Mouse (Mus musculus) intestine, embryonic 15.5 days (tissue): ENCODE data around the gene Nup35. TPM values are rescaled to one million over a fixed set of nuclear protein-coding genes. Genes with fewer than 3 reads are reported as not detected.

Source experiments
- ATAC-seq: fragments of 200-750 bp; cut with Nextera tagmentation; 2 replicates; pipeline ENCODE4 v1.8.0; 2017; ENCODE audit warnings: moderate TSS enrichment, moderate library complexity
- H3K27ac ChIP-seq: fragments of 300-500 bp; sonication (generic); 2 replicates; pipeline ENCODE4 v1.5.1; 2015; ENCODE audit warnings: mild to moderate bottlenecking, inconsistent platforms
- H3K27me3 ChIP-seq: fragments of 300-500 bp; sonication (generic); replicated peaks from 2 replicates; pipeline ENCODE4 v1.6.1; 2015; ENCODE audit warnings: inconsistent platforms
- H3K36me3 ChIP-seq: fragments of 300-500 bp; sonication (generic); 2 replicates; pipeline ENCODE4 v1.6.1; 2015; ENCODE audit warnings: inconsistent platforms
- H3K4me1 ChIP-seq: fragments of 300-500 bp; sonication (generic); replicated peaks from 2 replicates; pipeline ENCODE4 v1.6.1; 2015; ENCODE audit warnings: inconsistent platforms
- H3K4me2 ChIP-seq: fragments of 300-500 bp; sonication (generic); replicated peaks from 2 replicates; pipeline ENCODE4 v1.6.1; 2015; ENCODE audit warnings: mild to moderate bottlenecking, inconsistent platforms
- H3K4me3 ChIP-seq: fragments of 300-500 bp; sonication (generic); replicated peaks from 2 replicates; pipeline ENCODE4 v1.5.1; 2015; ENCODE audit warnings: inconsistent platforms
- H3K9ac ChIP-seq: fragments of 300-500 bp; sonication (generic); 2 replicates; pipeline ENCODE4 v1.6.1; 2015; ENCODE audit warnings: inconsistent platforms
- H3K9me3 ChIP-seq: fragments of 300-500 bp; sonication (generic); 2 replicates; pipeline ENCODE4 v1.6.1; 2016; ENCODE audit warnings: inconsistent platforms
- WGBS: fragments of 180-500 bp; shearing (Covaris S2); methylation state at CpG from one replicate; pipeline ENCODE4 v1.1.7; 2015; 5-methylcytosine and 5-hydroxymethylcytosine counted together
- polyA plus RNA-seq: library from polyadenylated mRNA; unstranded; fragments of >200 nt; fragmentation: Nextera tagmentation; extraction: Ambion mirVana; gene quantifications from 2 replicates; pipeline ENCODE4 v1.2.1, GENCODE M21; 2015

Nup35 gene
- polyA plus RNA-seq = 37.5 and 38.8 TPM in 2 replicates

DNA sequence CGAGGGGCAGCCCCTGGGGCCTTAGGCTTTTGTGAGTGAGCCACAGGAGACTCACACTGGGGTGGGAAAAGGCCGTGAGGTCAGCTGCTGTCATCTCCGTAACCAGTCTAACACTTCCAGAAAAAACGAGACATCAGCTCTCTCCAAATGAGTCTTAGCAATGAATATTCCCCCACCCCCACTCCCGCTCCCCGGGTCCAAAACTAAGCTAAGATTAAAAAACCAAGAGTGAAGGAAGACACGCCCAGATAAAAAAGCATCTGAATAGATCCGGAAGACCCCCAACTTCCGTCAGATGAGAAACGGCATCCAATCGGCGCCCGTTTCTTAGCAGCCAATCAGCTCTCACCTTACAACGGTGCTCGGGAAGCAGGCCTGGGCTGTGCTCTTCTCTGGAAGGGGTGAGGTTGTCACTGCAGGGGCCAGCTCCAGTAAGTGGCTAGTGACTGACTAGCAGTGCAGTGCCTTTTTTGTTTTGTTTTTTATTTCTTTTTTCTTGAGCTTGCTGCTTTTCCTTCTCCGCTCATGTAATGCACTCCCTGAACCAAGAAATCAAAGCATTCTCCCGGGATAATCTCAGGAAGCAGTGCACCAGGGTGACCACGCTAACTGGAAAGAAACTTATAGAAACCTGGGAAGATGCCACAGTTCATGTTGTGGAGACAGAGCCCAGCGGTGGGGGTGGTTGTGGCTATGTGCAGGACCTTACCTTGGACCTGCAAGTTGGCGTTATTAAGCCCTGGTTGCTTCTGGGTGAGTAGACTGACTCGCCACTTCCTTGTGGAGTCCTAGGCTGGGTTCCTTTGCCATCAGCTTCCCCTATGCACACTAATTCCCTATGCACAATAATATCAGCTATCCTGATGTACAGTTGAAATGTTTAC lies at the start of gene Nup35, which contains the start of gene Dusp19:
TSS of gene Nup35 (plus strand) at position 383 of the 884 bp plus-strand sequence.
TSS of gene Dusp19 (plus strand) at position 192 of the 884 bp plus-strand sequence.
- peak within 1 kb of the TSS; percentile 58 for H3K4me3 ChIP-seq
- ATAC-seq = peak; percentile 100
- under 1% methylated on average over 21 of the region's 21 CpGs for WGBS
- H3K4me2 ChIP-seq = peak within 1 kb of the TSS; percentile 64
- no peaks in the 10 kb centered on the region for H3K27me3 ChIP-seq
- peaks cover 3% of the 10 kb centered on the region; the same call in 1 of the 2 replicates for H3K4me1 ChIP-seq
- no peaks in the 10 kb centered on the region for H3K36me3 ChIP-seq
- peak within 1 kb of the TSS; percentile 65 for H3K9ac ChIP-seq
- no peaks in the 10 kb centered on the region for H3K9me3 ChIP-seq
- peak within 1 kb of the TSS; percentile 51 for H3K27ac ChIP-seq

DNA sequence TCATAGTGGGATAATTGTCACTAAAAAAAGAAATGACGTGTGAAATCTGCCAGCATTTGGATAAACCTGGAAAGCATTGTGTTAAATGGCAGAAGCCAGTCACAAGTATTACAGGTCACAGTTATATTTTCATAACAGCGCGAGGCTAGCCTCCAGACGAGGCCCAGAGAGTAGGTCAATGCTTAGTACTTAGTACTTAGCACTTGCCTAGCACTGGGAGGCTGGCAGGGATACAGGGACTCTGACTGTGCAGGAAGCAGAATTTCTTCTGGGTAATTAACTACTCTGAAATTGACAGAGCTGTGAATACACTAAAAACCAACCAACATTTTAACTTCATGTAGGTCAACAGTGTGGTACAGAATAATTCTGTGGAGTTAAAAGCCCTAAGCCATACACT lies 49.6 kb upstream of the Nup35 start:
- H3K9me3 ChIP-seq = no peaks in the 10 kb centered on the region
- no peaks in the 10 kb centered on the region for H3K27me3 ChIP-seq
- no peak overlapping the region for H3K4me2 ChIP-seq
- peaks cover 4% of the 10 kb centered on the region for H3K4me1 ChIP-seq
- H3K36me3 ChIP-seq = no peaks in the 10 kb centered on the region
- no peak overlapping the region for H3K9ac ChIP-seq
- no peak for ATAC-seq
- 92% methylated on average over 4 of the region's 4 CpGs for WGBS
- H3K4me3 ChIP-seq = no peak overlapping the region
- H3K27ac ChIP-seq = no peak overlapping the region

GRCm38 (mm10) chr2:80570656-80571055 lies 46.4 kb upstream of the Nup35 start:
- ATAC-seq = no peak
- H3K4me3 ChIP-seq = no peak overlapping the region
- WGBS = 73% methylated on average over 4 of the region's 4 CpGs

DNA sequence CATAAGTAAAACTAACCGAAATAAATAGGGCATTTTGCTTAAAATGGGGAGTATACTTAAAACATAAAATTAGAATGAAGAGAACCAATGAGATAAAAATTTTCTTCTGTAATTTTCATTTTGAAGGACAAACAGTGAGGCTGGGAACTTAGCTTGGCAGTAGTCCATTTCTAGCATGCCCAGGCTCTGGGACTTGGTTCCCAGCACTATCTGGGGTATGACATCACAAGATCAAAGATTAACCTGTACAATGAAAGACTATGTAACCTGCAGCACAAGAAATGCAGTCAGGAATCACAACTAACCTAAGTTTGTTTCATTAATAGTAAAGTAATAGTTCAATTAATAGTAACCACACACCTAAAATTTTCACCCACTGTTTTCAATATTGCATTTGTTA lies 39.8 kb upstream of the Nup35 start:
- Histone ChIP-seq H3K9ac (no peak overlapping the region), H3K27ac (no peak overlapping the region), H3K4me3 (no peak overlapping the region), H3K9me3 (no peaks in the 10 kb centered on the region), H3K27me3 (no peaks in the 10 kb centered on the region), H3K36me3 (no peaks in the 10 kb centered on the region), H3K4me2 (no peak overlapping the region), H3K4me1 (peaks cover 10% of the 10 kb centered on the region)
- 97% methylated on average over 1 of the region's 1 CpGs for WGBS
- ATAC-seq = no peak

More at GRCm38 (mm10) chr2:80570656-80571055, 46.4 kb upstream of the Nup35 start:
- Histone ChIP-seq H3K27ac (no peak overlapping the region), H3K36me3 (no peaks in the 10 kb centered on the region), H3K4me1 (no peaks in the 10 kb centered on the region), H3K27me3 (no peaks in the 10 kb centered on the region), H3K9me3 (no peaks in the 10 kb centered on the region), H3K4me2 (no peak overlapping the region), H3K9ac (no peak overlapping the region)

DNA sequence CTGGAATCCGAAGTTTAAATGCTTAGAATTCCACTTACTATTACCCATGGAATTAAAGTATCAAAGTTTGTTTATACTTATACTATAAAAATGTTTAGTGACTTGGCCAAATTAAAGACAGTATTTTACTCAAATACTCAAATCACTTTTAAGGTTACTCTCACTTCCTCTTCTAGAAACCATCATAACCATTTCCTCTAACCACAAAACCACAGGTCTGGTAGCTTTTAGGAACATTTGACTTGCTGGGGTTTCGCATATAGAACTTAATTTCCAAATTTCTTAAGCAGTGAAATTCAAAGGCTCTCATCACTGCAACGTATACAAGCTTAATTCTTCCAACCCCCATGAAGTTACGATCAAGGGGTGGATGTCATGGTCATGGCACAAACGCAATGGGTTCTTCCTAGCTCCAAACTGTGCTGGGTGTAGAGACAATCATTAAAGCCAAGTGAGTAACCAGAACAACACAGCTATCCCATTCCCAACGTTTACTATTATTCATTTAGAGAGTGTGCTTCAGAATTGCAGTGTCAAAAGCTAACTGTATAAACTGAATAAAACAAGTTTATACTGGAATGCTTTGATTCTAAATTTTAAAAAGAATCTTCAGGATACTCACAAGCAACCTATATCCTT lies 37.7 kb upstream of the Nup35 start:
- Histone ChIP-seq H3K27ac (no peak overlapping the region), H3K36me3 (no peaks in the 10 kb centered on the region), H3K9ac (peak overlapping the region; percentile 9; the same call in 1 of the 2 replicates), H3K27me3 (no peaks in the 10 kb centered on the region), H3K4me2 (peak overlapping the region; percentile 49), H3K4me3 (peak overlapping the region; percentile 19; the same call in 1 of the 2 replicates), H3K4me1 (peaks cover 10% of the 10 kb centered on the region), H3K9me3 (no peaks in the 10 kb centered on the region)
- ATAC-seq = no peak
- WGBS = 30% methylated on average over 6 of the region's 6 CpGs

DNA sequence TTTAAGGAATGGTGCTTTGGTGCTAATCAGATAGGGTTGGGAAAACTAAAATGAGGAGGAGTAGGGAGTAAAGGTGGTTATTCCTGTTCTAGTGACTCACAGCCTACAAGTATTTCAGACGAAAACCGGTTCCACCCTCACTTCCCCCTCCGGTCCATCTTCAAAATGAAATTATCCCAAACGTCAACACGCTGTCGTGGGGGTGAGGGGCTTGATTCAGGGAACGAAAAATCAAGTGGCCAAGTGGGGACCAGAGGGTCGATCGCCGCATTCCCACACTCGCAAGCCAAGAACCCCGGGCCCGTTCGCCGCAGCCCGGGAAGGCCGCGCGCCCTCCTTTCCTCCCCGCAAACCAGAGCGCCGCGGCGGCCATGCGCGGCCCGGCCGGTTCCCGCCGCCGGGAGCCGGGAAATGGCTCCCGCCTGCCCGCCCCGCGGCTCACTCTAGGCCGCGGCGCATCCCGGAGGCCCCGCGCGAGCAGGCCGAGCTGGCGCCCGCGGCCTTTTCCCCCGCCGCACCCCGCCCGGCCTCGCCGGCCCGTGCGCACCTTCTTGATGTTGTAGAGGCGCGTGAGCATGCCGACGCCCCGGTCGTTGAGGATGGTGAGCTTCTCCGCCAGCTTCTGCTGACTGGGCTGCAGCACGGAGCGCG lies 36.6 kb upstream of the Nup35 start:
- peak; percentile 78 for ATAC-seq
- Histone ChIP-seq H3K27ac (peak overlapping the region; percentile 99), H3K4me1 (peaks cover 10% of the 10 kb centered on the region), H3K36me3 (no peaks in the 10 kb centered on the region), H3K9me3 (no peaks in the 10 kb centered on the region), H3K4me2 (peak overlapping the region; percentile 66), H3K27me3 (no peaks in the 10 kb centered on the region), H3K9ac (peak overlapping the region; percentile 99), H3K4me3 (peak overlapping the region; percentile 90)
- WGBS = under 1% methylated on average over 60 of the region's 65 CpGs

- WGBS = 0% methylated on average over 43 of the region's 88 CpGs
Observed at GRCm38 (mm10) chr2:80581043-80581711, 35.9 kb upstream of the Nup35 start, which contains the start of gene Nckap1. Gene Nckap1, minus strand, starts transcription at chr2:80581380.

DNA sequence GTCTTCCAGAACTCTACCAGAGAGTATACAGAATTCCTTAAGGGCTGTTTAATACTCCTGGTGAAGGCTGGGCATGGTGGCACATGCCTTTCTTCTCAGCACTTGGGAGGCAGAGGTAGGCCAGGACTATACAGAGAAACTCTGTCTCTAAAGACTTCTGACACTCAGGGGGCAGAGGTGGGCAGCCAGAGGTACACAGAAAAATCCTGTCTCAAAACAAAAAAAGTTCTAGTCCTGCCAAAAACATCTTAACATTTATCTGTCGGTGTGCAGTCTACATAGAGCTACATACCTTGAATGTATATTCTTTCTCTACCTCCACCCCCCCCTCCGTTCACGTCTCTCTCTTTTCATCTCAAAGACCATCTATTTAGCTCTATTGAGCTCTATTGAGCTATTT lies 34.7 kb upstream of the Nup35 start:
- Histone ChIP-seq H3K27ac (no peak overlapping the region), H3K9ac (no peak overlapping the region)
- WGBS = 79% methylated on average over 3 of the region's 3 CpGs

More at GRCm38 (mm10) chr2:80581043-80581711, 35.9 kb upstream of the Nup35 start, which contains the start of gene Nckap1:
- Histone ChIP-seq H3K9ac (peak within 1 kb of the TSS; percentile 99), H3K27me3 (no peaks in the 10 kb centered on the region), H3K36me3 (no peaks in the 10 kb centered on the region), H3K4me1 (peaks cover 10% of the 10 kb centered on the region), H3K27ac (peak within 1 kb of the TSS; percentile 99), H3K4me3 (peak within 1 kb of the TSS; percentile 90), H3K9me3 (no peaks in the 10 kb centered on the region), H3K4me2 (peak within 1 kb of the TSS; percentile 66)
- ATAC-seq = peak; percentile 97

DNA sequence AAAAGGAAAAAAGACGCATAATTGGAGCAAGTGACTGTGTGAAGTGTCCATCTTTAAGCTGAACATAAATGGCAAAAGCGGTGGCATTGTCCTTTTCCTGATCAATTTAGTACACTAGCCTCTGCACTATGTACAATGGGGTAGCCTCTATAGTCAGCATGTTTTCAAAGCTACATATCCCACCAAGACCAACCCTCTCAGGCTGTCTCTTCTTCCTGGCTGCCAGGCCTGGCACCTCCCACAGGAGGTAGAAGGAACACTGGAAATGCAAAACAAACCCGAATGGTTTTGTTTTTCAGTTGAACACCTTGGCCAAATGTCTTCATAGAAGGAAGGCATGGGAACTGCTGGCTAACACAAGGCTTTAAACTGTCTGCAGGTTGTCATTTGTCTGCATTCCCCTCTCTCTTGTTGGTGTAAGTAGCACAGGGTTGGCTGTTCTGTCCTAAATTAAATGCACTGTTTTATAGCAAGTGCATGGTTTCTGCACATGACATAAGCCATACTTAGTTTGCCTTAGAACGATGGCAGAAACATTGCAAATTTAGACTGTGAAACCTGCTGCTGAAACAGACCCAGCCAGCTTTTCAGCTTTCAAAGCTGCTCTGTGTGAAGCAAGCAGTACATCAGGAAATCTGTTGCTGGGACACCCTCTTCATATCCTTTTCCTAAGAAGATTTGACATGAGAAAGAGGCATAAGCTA lies 22.7 kb upstream of the Nup35 start:
- Histone ChIP-seq H3K4me3 (no peak overlapping the region), H3K4me2 (no peak overlapping the region), H3K27ac (no peak overlapping the region), H3K27me3 (no peaks in the 10 kb centered on the region), H3K9me3 (no peaks in the 10 kb centered on the region), H3K9ac (no peak overlapping the region), H3K36me3 (no peaks in the 10 kb centered on the region), H3K4me1 (no peaks in the 10 kb centered on the region)
- no peak for ATAC-seq
- whole genome bisulfite sequencing = 69% methylated on average over 4 of the region's 4 CpGs

More for the DNA sequence above, 34.7 kb upstream of the Nup35 start:
- H3K27me3 ChIP-seq = no peaks in the 10 kb centered on the region
- no peak overlapping the region for H3K4me3 ChIP-seq
- H3K9me3 ChIP-seq = no peaks in the 10 kb centered on the region
- peaks cover 10% of the 10 kb centered on the region; the same call in 1 of the 2 replicates for H3K4me1 ChIP-seq
- H3K4me2 ChIP-seq = no peak overlapping the region
- ATAC-seq = no peak
- H3K36me3 ChIP-seq = no peaks in the 10 kb centered on the region

- ATAC-seq = no peak
- Histone ChIP-seq H3K27ac (no peak overlapping the region), H3K4me3 (no peak overlapping the region), H3K36me3 (no peaks in the 10 kb centered on the region), H3K9ac (no peak overlapping the region), H3K27me3 (no peaks in the 10 kb centered on the region), H3K4me2 (no peak overlapping the region), H3K9me3 (no peaks in the 10 kb centered on the region), H3K4me1 (no peaks in the 10 kb centered on the region)
- WGBS = 74% methylated on average over 5 of the region's 5 CpGs
Observed at GRCm38 (mm10) chr2:80596960-80597359, 20.1 kb upstream of the Nup35 start.

DNA sequence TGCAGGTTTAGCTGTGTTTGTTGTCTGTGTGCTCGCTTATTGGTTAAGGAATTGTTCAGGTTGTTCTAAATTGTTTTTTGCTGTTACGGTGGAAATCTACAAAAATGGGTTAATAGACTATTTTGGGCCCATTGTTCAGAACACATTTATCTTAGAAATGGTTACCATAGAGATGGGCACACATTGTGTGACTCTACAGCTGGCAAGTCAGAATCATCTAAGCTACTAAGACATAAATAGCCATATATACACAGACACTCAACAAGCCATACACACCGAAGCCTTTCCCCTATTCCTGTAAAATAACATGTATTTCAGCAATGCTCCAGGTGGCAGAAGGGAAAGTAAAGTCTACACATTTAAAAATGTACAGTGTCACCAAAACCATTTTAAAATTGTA lies 17.2 kb upstream of the Nup35 start:
- H3K4me1 ChIP-seq = no peaks in the 10 kb centered on the region
- H3K4me2 ChIP-seq = no peak overlapping the region
- no peaks in the 10 kb centered on the region for H3K36me3 ChIP-seq
- WGBS = 87% methylated on average over 3 of the region's 3 CpGs
- H3K4me3 ChIP-seq = no peak overlapping the region
- H3K9me3 ChIP-seq = no peaks in the 10 kb centered on the region
- no peaks in the 10 kb centered on the region for H3K27me3 ChIP-seq
- no peak overlapping the region for H3K9ac ChIP-seq
- H3K27ac ChIP-seq = no peak overlapping the region
- no peak for ATAC-seq
